ENCODE assay signal across 8 mouse cellular contexts in genomic region chr15:83555161-83555974, GRCm38 (mm10). TPM values are rescaled to one million over a fixed set of nuclear protein-coding genes. Genes with fewer than 3 reads are reported as not detected.
DNase-seq lines count a peak whose midpoint lies in the region; ATAC-seq lines count a peak whose summit lies in the region.

No protein-coding gene starts in this region.

- peak; percentile 92 for DNase-seq in adrenal gland, postnatal 10 days
- peak; percentile 89 for DNase-seq in embryo, embryonic 9.5 days (ENCODE audit: extremely low spot score)
- DNase-seq in gastrocnemius, postnatal 4 days (ENCODE audit: low spot score in 2 of 2), result peak; percentile 77 to 83
- peak; percentile 89 to 90 for DNase-seq in left cerebral cortex, postnatal 25 days (ENCODE audit: low spot score in 2 of 2)
- DNase-seq in mesoderm, embryonic 11.5 days (ENCODE audit: low read depth, low spot score), result peak; percentile 92
- peak; percentile 87 for DNase-seq in right cerebral cortex, postnatal 25 days
- DNase-seq in urinary bladder, postnatal 36 days (ENCODE audit: low spot score in 2 of 2), result peak; percentile 75 to 81

- H3K36me3 ChIP-seq in intestine, embryonic 16.5 days (ENCODE audit: control insufficient read depth, insufficient read depth, low read length), result no peaks in the 10 kb centered on the region

- H3K9me3 ChIP-seq in intestine, embryonic 16.5 days (ENCODE audit: control insufficient read depth, low read length), result no peaks in the 10 kb centered on the region

- WGBS in intestine, embryonic 16.5 days, result under 1% methylated on average over 67 of the region's 74 CpGs

- ATAC-seq in intestine, embryonic 16.5 days, result peak; percentile 92

- H3K27me3 ChIP-seq in intestine, embryonic 16.5 days (replicated peaks; ENCODE audit: control insufficient read depth, insufficient read depth, low read length), result no peaks in the 10 kb centered on the region

- peak overlapping the region; percentile 90 for H3K27ac ChIP-seq in intestine, embryonic 16.5 days (ENCODE audit: low read length)

- intact Hi-C loops in left cerebral cortex, postnatal 25 days (cut with DNase I), result no loop called here

- H3K9ac ChIP-seq in intestine, embryonic 16.5 days (ENCODE audit: low read depth, low read length), result peak overlapping the region; percentile 97

- peaks cover 10% of the 10 kb centered on the region for H3K4me1 ChIP-seq in intestine, embryonic 16.5 days (ENCODE audit: control insufficient read depth, insufficient read depth, low read length)

- H3K4me3 ChIP-seq in intestine, embryonic 16.5 days (ENCODE audit: low read length), result peak overlapping the region; percentile 92

- peak overlapping the region; percentile 86 for H3K4me2 ChIP-seq in intestine, embryonic 16.5 days (ENCODE audit: low read depth, low read length)

RNA-seq across cellular contexts. Expression of gene Tspo, which starts 8.0 kb away (rescaled TPM):
- 100 to 1,000 TPM; 298 to 316 TPM for total RNA-seq in adrenal gland, postnatal 10 days (2021)
- total RNA-seq in gastrocnemius, postnatal 4 days (2021), result 10 to 100 TPM; 25.5 to 38.0 TPM
- 128 and 133 TPM in 2 replicates for polyA plus RNA-seq in intestine, embryonic 16.5 days (2015; fragmentation: Nextera tagmentation; extraction: Ambion mirVana)
- total RNA-seq in left cerebral cortex, postnatal 25 days (2021), result 1 to 10 TPM; 4.0 to 4.8 TPM

RNA-seq across cellular contexts. Expression of gene Mcat, which starts 8.2 kb away (rescaled TPM):
- 10 to 100 TPM; 43.1 to 49.3 TPM for total RNA-seq in adrenal gland, postnatal 10 days (2021)
- total RNA-seq in gastrocnemius, postnatal 4 days (2021), result 10 to 100 TPM; 29.8 to 31.3 TPM
- polyA plus RNA-seq in intestine, embryonic 16.5 days (2015; fragmentation: Nextera tagmentation; extraction: Ambion mirVana), result 26.4 and 27.0 TPM in 2 replicates
- 10 to 100 TPM; 24.6 to 27.2 TPM for total RNA-seq in left cerebral cortex, postnatal 25 days (2021)

RNA-seq across cellular contexts. Expression of gene Bik, which starts 28.7 kb away (rescaled TPM):
- 10 to 100 TPM; 10.4 to 12.1 TPM for total RNA-seq in adrenal gland, postnatal 10 days (2021)
- 1 to 10 TPM; 2.7 to 4.0 TPM for total RNA-seq in gastrocnemius, postnatal 4 days (2021)
- polyA plus RNA-seq in intestine, embryonic 16.5 days (2015; fragmentation: Nextera tagmentation; extraction: Ambion mirVana), result 3.1 and 4.3 TPM in 2 replicates
- not detected for total RNA-seq in left cerebral cortex, postnatal 25 days (2021)

RNA-seq across cellular contexts. Expression of gene Ttll12, which starts 39.6 kb away (rescaled TPM):
- total RNA-seq in adrenal gland, postnatal 10 days (2021), result 10 to 100 TPM; 19.0 to 21.1 TPM
- total RNA-seq in gastrocnemius, postnatal 4 days (2021), result 10 to 100 TPM; 15.5 to 17.6 TPM
- polyA plus RNA-seq in intestine, embryonic 16.5 days (2015; fragmentation: Nextera tagmentation; extraction: Ambion mirVana), result 29.3 and 30.2 TPM in 2 replicates
- 10 to 100 TPM; 10.9 to 12.3 TPM for total RNA-seq in left cerebral cortex, postnatal 25 days (2021)

RNA-seq across cellular contexts. Expression of gene Ttll1, which starts 44.7 kb away (rescaled TPM):
- 1 to 10 TPM; 7.0 to 9.5 TPM for total RNA-seq in adrenal gland, postnatal 10 days (2021)
- 1 to 10 TPM; 7.2 to 8.2 TPM for total RNA-seq in gastrocnemius, postnatal 4 days (2021)
- 14.1 and 17.1 TPM in 2 replicates for polyA plus RNA-seq in intestine, embryonic 16.5 days (2015; fragmentation: Nextera tagmentation; extraction: Ambion mirVana)
- 10 to 100 TPM; 50.6 to 52.6 TPM for total RNA-seq in left cerebral cortex, postnatal 25 days (2021)

Comparison
In these comparisons a context has a peak if more than half of its experiments do, and no peak if none do; other contexts are left out.
1. Peak in every context shown above with its lines: DNase-seq, ATAC-seq, H3K4me3 ChIP-seq and H3K27ac ChIP-seq.
2. RNA of gene Tspo, which starts 8.0 kb away (total RNA-seq): 298 to 316 TPM in adrenal gland, postnatal 10 days; 25.5 to 38.0 TPM in gastrocnemius, postnatal 4 days and 4.0 to 4.8 TPM in left cerebral cortex, postnatal 25 days; every median in the first group is over 4 times any median in the second.